Mouse (Mus musculus): ENCODE measurements at regions not wholly inside any gene's neighbourhood (a gene's known extent, or its start where the extent isn't known, plus 50 kb on each side); places are given as distances from the start of the nearest gene placed in this dataset.
"Not testable (repeated sequence)": the region's sequence is repeated elsewhere in the genome, so short reads cannot be mapped to it uniquely, and the experiment has no call there.

- Histone ChIP-seq H3K4me2 (replicated peaks) (no peak overlapping the region), H3K4me1 (replicated peaks) (no peaks in the 10 kb centered on the region), H3K9me3 (no peaks in the 10 kb centered on the region), H3K36me3 (no peaks in the 10 kb centered on the region), H3K4me3 (replicated peaks) (no peak overlapping the region), H3K9ac (no peak overlapping the region), H3K27me3 (replicated peaks) (no peaks in the 10 kb centered on the region), H3K27ac (no peak overlapping the region)
- ATAC-seq = no peak
- whole genome bisulfite sequencing = 53% methylated on average over 3 of the region's 3 CpGs
These were observed 238.5 kb upstream of the Sdr16c6 start for GRCm38 (mm10) chr4:4315651-4316411.

- Histone ChIP-seq H3K4me3 (replicated peaks) (no peak overlapping the region), H3K9me3 (no peaks in the 10 kb centered on the region), H3K4me2 (replicated peaks) (no peak overlapping the region), H3K27ac (no peak overlapping the region), H3K4me1 (replicated peaks) (no peaks in the 10 kb centered on the region), H3K36me3 (no peaks in the 10 kb centered on the region), H3K9ac (no peak overlapping the region), H3K27me3 (replicated peaks) (no peaks in the 10 kb centered on the region)
- no peak for ATAC-seq
These were observed 234.2 kb upstream of the Sdr16c6 start for GRCm38 (mm10) chr4:4311496-4311895.

DNA sequence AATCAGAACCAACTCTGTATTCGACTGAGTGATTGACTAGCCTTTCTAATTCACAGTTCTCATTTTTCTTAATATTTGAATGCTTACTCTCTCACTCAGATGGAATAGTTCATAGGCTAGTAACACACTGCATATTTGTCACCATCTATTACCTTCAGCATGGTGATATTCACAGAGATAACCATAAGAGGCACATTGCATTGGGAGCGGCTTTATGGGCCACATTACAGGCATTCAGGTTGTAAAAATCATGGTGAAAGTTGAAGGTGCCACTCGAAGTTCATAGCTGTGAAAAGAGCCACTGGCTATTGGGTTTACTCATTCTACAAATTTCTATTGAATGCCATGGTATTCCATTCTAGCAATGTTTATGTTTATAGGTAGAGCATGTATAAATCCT is 229.6 kb upstream of the Sdr16c6 start:
- Histone ChIP-seq H3K27me3 (replicated peaks) (no peaks in the 10 kb centered on the region), H3K4me1 (replicated peaks) (no peaks in the 10 kb centered on the region), H3K9me3 (no peaks in the 10 kb centered on the region), H3K27ac (no peak overlapping the region), H3K4me3 (replicated peaks) (no peak overlapping the region), H3K9ac (no peak overlapping the region), H3K36me3 (no peaks in the 10 kb centered on the region), H3K4me2 (replicated peaks) (no peak overlapping the region)
- ATAC-seq = peak; percentile 70
- WGBS = 66% methylated on average over 3 of the region's 3 CpGs

DNA sequence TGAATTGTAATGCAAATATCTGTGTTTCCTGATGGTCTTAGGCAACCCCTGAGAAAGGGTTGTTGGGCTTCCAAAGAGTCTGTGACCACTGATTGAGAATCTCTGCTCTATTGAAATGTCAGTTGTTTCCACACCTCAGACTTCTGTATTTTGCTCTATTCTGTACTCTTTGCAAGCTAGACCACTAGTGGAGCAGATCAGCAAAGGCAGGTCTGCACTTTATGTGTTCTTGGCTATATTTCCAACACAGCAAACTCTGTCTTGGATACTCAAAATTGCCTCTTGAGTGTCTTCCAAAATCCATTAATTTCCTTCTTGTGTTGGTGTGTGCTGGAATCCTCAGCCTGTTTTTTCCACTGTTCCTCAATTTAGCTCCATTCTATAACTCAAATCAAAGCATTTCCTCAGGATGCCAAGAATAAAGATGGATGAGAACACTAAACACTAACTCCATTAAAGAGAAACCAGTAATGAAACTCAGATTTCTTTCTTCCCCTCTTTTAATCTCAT is 228.5 kb upstream of the Sdr16c6 start:
- Histone ChIP-seq H3K4me1 (replicated peaks) (no peaks in the 10 kb centered on the region), H3K27me3 (replicated peaks) (no peaks in the 10 kb centered on the region), H3K9ac (no peak overlapping the region), H3K9me3 (no peaks in the 10 kb centered on the region), H3K36me3 (no peaks in the 10 kb centered on the region), H3K4me3 (replicated peaks) (no peak overlapping the region), H3K27ac (no peak overlapping the region), H3K4me2 (replicated peaks) (no peak overlapping the region)
- no peak for ATAC-seq

- Histone ChIP-seq H3K4me3 (replicated peaks) (no peak overlapping the region), H3K9ac (no peak overlapping the region), H3K27ac (no peak overlapping the region), H3K4me2 (replicated peaks) (no peak overlapping the region), H3K36me3 (no peaks in the 10 kb centered on the region), H3K9me3 (no peaks in the 10 kb centered on the region), H3K4me1 (replicated peaks) (no peaks in the 10 kb centered on the region), H3K27me3 (replicated peaks) (no peaks in the 10 kb centered on the region)
- 38% methylated on average over 1 of the region's 1 CpGs for WGBS
- ATAC-seq = no peak
These were observed 227.3 kb upstream of the Sdr16c6 start for GRCm38 (mm10) chr4:4304666-4305065.

- peak; percentile 93 for ATAC-seq
- no peak overlapping the region for H3K27ac ChIP-seq
- no peaks in the 10 kb centered on the region for H3K27me3 ChIP-seq (replicated peaks)
- WGBS = 73% methylated on average over 10 of the region's 10 CpGs
- H3K4me1 ChIP-seq (replicated peaks) = no peaks in the 10 kb centered on the region
- no peak overlapping the region for H3K4me3 ChIP-seq (replicated peaks)
- H3K36me3 ChIP-seq = no peaks in the 10 kb centered on the region
- H3K4me2 ChIP-seq (replicated peaks) = no peak overlapping the region
- H3K9me3 ChIP-seq = no peaks in the 10 kb centered on the region
- no peak overlapping the region for H3K9ac ChIP-seq
These were observed 223.0 kb upstream of the Sdr16c6 start for GRCm38 (mm10) chr4:4300189-4300879.

DNA sequence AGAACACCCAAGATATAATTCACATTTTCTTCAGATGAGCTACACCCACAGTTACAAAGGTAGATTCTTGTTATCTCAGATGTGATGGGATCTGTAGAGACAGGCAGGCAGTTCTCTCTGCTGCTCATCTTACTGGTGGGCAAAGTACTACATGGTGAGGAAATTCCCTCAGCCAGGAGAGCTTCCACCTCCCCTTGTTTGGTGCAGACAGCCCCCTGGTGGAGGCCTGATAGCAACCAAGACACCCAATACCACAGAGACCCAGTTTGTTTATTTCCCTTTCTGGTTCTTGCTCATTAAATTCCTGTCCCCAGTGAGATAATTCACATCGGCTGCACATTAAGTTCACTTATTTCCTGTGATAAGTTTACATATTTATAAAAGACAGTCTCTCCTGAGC is 222.3 kb upstream of the Sdr16c6 start:
- ATAC-seq = peak; percentile 77
- H3K27me3 ChIP-seq (replicated peaks) = no peaks in the 10 kb centered on the region
- no peaks in the 10 kb centered on the region for H3K36me3 ChIP-seq
- no peak overlapping the region for H3K4me3 ChIP-seq (replicated peaks)
- 22% methylated on average over 1 of the region's 1 CpGs for WGBS
- H3K4me1 ChIP-seq (replicated peaks) = no peaks in the 10 kb centered on the region
- no peaks in the 10 kb centered on the region for H3K9me3 ChIP-seq
- H3K9ac ChIP-seq = no peak overlapping the region
- H3K27ac ChIP-seq = no peak overlapping the region
- no peak overlapping the region for H3K4me2 ChIP-seq (replicated peaks)

DNA sequence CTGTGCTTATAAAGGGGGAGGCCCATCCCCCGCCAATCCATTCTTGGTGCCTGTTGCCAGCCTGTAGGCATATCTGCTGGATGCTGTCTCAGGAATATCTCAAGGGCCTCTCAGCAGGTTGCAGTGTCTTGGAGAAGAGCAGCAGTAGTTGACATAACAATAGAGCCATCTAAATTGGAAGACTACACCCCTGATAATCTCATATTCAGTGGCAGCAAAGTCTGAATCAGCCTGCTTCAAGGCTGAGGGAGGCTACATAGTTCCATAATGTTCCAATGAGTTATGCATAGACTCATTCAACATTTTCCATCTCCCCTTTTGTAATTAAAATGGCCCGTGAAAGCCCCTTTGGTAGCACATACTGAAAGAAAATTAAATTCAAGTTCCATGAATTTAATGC is 172.3 kb upstream of the Sdr16c6 start:
- no peak overlapping the region for H3K9ac ChIP-seq
- H3K36me3 ChIP-seq = no peaks in the 10 kb centered on the region
- H3K27ac ChIP-seq = no peak overlapping the region
- no peak for ATAC-seq
- no peaks in the 10 kb centered on the region for H3K27me3 ChIP-seq (replicated peaks)
- H3K4me2 ChIP-seq (replicated peaks) = no peak overlapping the region
- no peaks in the 10 kb centered on the region for H3K4me1 ChIP-seq (replicated peaks)
- WGBS = 89% methylated on average over 2 of the region's 2 CpGs
- no peaks in the 10 kb centered on the region for H3K9me3 ChIP-seq
- H3K4me3 ChIP-seq (replicated peaks) = no peak overlapping the region

DNA sequence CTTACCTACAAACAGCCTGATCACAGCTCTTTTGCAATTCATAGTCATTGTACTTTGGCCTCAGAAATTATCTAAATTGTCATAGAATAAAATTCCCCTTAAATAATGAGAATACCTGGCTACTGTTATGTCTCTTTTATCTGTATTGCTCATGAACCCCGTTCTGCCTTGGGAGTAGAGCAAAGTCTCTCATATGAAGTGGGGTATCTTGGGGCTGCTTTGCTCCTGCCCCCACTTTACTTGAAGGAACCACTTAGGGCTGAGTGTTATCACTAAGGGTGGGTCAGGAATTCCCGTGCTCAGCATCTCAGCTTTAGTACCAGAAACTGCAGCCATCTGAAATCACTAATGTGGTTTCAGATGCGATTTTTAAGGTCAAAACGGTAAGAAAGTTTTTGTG is 170.3 kb upstream of the Sdr16c6 start:
- Histone ChIP-seq H3K9ac (no peak overlapping the region), H3K4me1 (replicated peaks) (no peaks in the 10 kb centered on the region), H3K4me3 (replicated peaks) (no peak overlapping the region), H3K4me2 (replicated peaks) (no peak overlapping the region), H3K9me3 (no peaks in the 10 kb centered on the region), H3K36me3 (no peaks in the 10 kb centered on the region), H3K27ac (no peak overlapping the region), H3K27me3 (replicated peaks) (no peaks in the 10 kb centered on the region)
- 49% methylated on average over 4 of the region's 4 CpGs for WGBS
- ATAC-seq = peak; percentile 87

DNA sequence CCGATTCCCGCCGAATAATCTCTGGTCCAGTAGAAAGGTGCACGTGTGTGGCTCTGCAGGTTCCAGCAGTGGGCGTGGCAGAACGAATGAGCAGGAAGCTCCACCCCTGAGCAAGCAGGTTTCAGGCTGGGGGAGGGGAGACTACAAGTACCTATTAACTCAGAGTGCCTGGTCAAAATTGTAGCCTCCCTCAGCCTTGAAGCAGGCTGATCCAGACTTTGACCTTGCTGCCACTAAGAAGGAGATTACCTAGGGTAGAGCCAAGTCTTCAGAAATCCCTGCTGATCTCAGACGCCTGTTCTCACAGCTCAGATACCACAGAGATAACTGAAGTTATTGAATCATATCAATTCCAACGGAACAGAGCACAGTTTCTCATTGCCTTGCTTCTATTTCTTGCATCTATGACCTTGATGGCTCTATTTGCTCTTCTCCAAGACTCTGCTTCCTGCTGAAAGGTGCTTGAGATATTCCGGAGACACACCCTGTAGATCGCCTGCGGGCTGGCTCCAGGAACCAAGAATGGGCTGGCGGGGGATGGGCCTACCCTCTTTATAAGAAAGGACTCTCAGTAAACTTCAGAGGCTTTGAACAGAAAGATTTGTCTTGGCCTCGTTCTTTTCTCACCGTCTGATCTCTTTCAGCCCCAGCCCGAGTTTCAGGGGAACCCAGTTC is 165.1 kb upstream of the Sdr16c6 start:
- 83% methylated on average over 15 of the region's 15 CpGs for WGBS
- not testable (repeated sequence) for H3K4me2 ChIP-seq (replicated peaks); H3K27ac ChIP-seq; H3K9ac ChIP-seq; H3K9me3 ChIP-seq; H3K4me1 ChIP-seq (replicated peaks); H3K27me3 ChIP-seq (replicated peaks); H3K36me3 ChIP-seq; H3K4me3 ChIP-seq (replicated peaks)
- peak; percentile 65; the same call in 1 of the 2 replicates for ATAC-seq

GRCm38 (mm10) chr4:4226209-4226608 is 148.9 kb upstream of the Sdr16c6 start:
- Histone ChIP-seq H3K36me3 (no peaks in the 10 kb centered on the region), H3K4me2 (replicated peaks) (no peak overlapping the region), H3K27me3 (replicated peaks) (no peaks in the 10 kb centered on the region), H3K27ac (no peak overlapping the region), H3K9me3 (no peaks in the 10 kb centered on the region), H3K4me3 (replicated peaks) (no peak overlapping the region), H3K9ac (no peak overlapping the region), H3K4me1 (replicated peaks) (no peaks in the 10 kb centered on the region)
- ATAC-seq = no peak
- 32% methylated on average over 1 of the region's 1 CpGs for WGBS

DNA sequence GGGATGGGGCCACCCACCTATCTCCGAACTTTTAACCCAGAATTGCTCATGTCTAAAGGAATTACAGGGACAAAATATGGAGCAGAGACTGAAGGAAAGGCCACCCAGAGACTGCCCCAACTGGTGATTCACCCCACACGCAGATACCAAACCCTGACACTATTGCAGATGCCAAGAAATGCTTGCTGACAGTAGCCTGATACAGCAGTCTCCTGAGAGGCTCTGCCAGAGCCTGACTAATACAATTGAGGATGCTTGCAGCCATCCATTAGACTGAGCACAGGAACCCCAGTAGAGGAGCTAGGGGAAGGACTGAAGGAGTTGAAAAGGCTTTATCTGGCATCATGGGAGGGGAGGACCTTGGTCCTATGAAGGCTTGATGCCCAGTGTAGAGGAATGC is 142.4 kb upstream of the Sdr16c6 start:
- H3K27me3 ChIP-seq (replicated peaks) = no peaks in the 10 kb centered on the region
- WGBS = 77% methylated on average over 2 of the region's 2 CpGs
- no peak overlapping the region for H3K4me3 ChIP-seq (replicated peaks)
- no peak for ATAC-seq
- H3K9me3 ChIP-seq = no peaks in the 10 kb centered on the region
- H3K9ac ChIP-seq = no peak overlapping the region
- no peaks in the 10 kb centered on the region for H3K4me1 ChIP-seq (replicated peaks)
- H3K4me2 ChIP-seq (replicated peaks) = no peak overlapping the region
- no peaks in the 10 kb centered on the region for H3K36me3 ChIP-seq
- no peak overlapping the region for H3K27ac ChIP-seq

All from intestine, embryonic 15.5 days (tissue).